Mouse (Mus musculus) mesoderm, embryonic 11.5 days (tissue): ENCODE results near the gene Vmn1r87.
A peak's percentile ranks its signal among the peaks of the same experiment; 100 is the strongest.

Experiments
- DNase-seq: peaks from one replicate; pipeline ENCODE4 v3.0.0-alpha.2; 2012; ENCODE audit warnings: low read depth, low spot score

Vmn1r87 gene

GRCm38 (mm10) chr7:13140057-13140456 is at the start of gene Vmn1r87:
Gene Vmn1r87, minus strand, starts transcription at chr7:13140157.
- no peak for DNase-seq

- no peak for DNase-seq
These were observed 19.3 kb upstream of the Vmn1r87 start, which contains the start of gene Vmn1r88 for GRCm38 (mm10) chr7:13159268-13159667. Gene Vmn1r88, plus strand, starts transcription at chr7:13159568.

- DNase-seq = no peak
These were observed 2.6 kb downstream of the Vmn1r87 start for GRCm38 (mm10) chr7:13137340-13137739.

GRCm38 (mm10) chr7:13131856-13132255 is 8.1 kb downstream of the Vmn1r87 start:
- DNase-seq = no peak

GRCm38 (mm10) chr7:13123554-13124153 is 16.3 kb downstream of the Vmn1r87 start:
- DNase-seq = peak; percentile 2

GRCm38 (mm10) chr7:13119817-13120216 is 20.1 kb downstream of the Vmn1r87 start, which contains the start of gene Vmn1r86:
Gene Vmn1r86, minus strand, starts transcription at chr7:13119917.
- no peak for DNase-seq

- no peak for DNase-seq
These were observed 44.9 kb downstream of the Vmn1r87 start, which contains the start of gene Vmn1r85 for GRCm38 (mm10) chr7:13095073-13095472. Gene Vmn1r85, minus strand, starts transcription at chr7:13095173.
